Mouse (Mus musculus) heart, embryonic 16.5 days (tissue): ENCODE results near the gene Chn2. TPM values are rescaled to one million over a fixed set of nuclear protein-coding genes. Genes with fewer than 3 reads are reported as not detected.

Experiments
- ATAC-seq: fragments of 200-750 bp; cut with Nextera tagmentation; replicated peaks from 2 replicates; pipeline ENCODE4 v1.8.0; 2017; ENCODE audit warnings: moderate number of reproducible peaks; ENCODE audit not compliant: insufficient read depth, low FRiP score; ENCODE audit errors: extremely low read depth
- H3K27ac ChIP-seq: fragments of 300-500 bp; sonication (generic); 2 replicates; pipeline ENCODE4 v1.5.1; 2014; ENCODE audit warnings: mild to moderate bottlenecking, low read length, control low read depth, moderate library complexity
- H3K27me3 ChIP-seq: fragments of 300-500 bp; sonication (generic); 2 replicates; pipeline ENCODE4 v1.6.1; 2014; ENCODE audit warnings: low read length, mixed read lengths; ENCODE audit not compliant: control insufficient read depth, insufficient read depth
- H3K36me3 ChIP-seq: fragments of 300-500 bp; sonication (generic); 2 replicates; pipeline ENCODE4 v1.6.1; 2014; ENCODE audit not compliant: control insufficient read depth, insufficient read depth
- H3K4me1 ChIP-seq: fragments of 300-500 bp; sonication (generic); 2 replicates; pipeline ENCODE4 v1.6.1; 2014; ENCODE audit warnings: low read length, mixed read lengths; ENCODE audit not compliant: control insufficient read depth, insufficient read depth
- H3K4me2 ChIP-seq: fragments of 300-500 bp; sonication (generic); 2 replicates; pipeline ENCODE4 v1.6.1; 2014; ENCODE audit warnings: low read depth, mild to moderate bottlenecking, control low read depth, low read length
- H3K4me3 ChIP-seq: fragments of 300-500 bp; sonication (generic); 2 replicates; pipeline ENCODE4 v1.5.1; 2014; ENCODE audit warnings: mild to moderate bottlenecking, control low read depth, low read length
- H3K9ac ChIP-seq: fragments of 300-500 bp; sonication (generic); 2 replicates; pipeline ENCODE4 v1.6.1; 2014; ENCODE audit warnings: low read length, control low read depth
- H3K9me3 ChIP-seq: fragments of 300-500 bp; sonication (generic); replicated peaks from 2 replicates; pipeline ENCODE4 v1.6.1; 2016; ENCODE audit warnings: low read length; ENCODE audit not compliant: control insufficient read depth
- WGBS: fragments of 180-500 bp; shearing (Covaris S2); extraction: QIAGEN DNeasy Blood & Tissue Kit; methylation state at CpG from one replicate; pipeline ENCODE4 v1.1.7; 2014; 5-methylcytosine and 5-hydroxymethylcytosine counted together
- polyA plus RNA-seq: library from polyadenylated mRNA; unstranded; fragments of >200 nt; fragmentation: Nextera tagmentation; extraction: Ambion mirVana; gene quantifications from 2 replicates; pipeline ENCODE4 v1.2.1, GENCODE M21; 2015

Chn2 gene
- polyA plus RNA-seq, 1 experiment from 2014 or later: 5.4 TPM

GRCm38 (mm10) chr6:54248354-54249252, 209.2 kb downstream of the Chn2 start:
- no peak overlapping the region for H3K4me2 ChIP-seq
- 68% methylated on average over 8 of the region's 8 CpGs for WGBS
- H3K27ac ChIP-seq: no peak overlapping the region
- H3K9ac ChIP-seq: no peak overlapping the region
- H3K4me1 ChIP-seq: no peaks in the 10 kb centered on the region; the same call in none of the 2 replicates
- H3K36me3 ChIP-seq: no peaks in the 10 kb centered on the region
- no peak overlapping the region for H3K4me3 ChIP-seq
- H3K27me3 ChIP-seq: no peaks in the 10 kb centered on the region
- no peaks in the 10 kb centered on the region for H3K9me3 ChIP-seq
- no peak for ATAC-seq

- no peaks in the 10 kb centered on the region for H3K36me3 ChIP-seq
- no peak for ATAC-seq
- no peak overlapping the region for H3K27ac ChIP-seq
- H3K4me3 ChIP-seq: no peak overlapping the region
- no peak overlapping the region for H3K9ac ChIP-seq
- no peaks in the 10 kb centered on the region; the same call in 1 of the 2 replicates for H3K4me1 ChIP-seq
- H3K27me3 ChIP-seq: no peaks in the 10 kb centered on the region
- WGBS: 63% methylated on average over 17 of the region's 17 CpGs
- no peaks in the 10 kb centered on the region for H3K9me3 ChIP-seq
- H3K4me2 ChIP-seq: no peak overlapping the region
Measured at GRCm38 (mm10) chr6:54251401-54252191, 212.2 kb downstream of the Chn2 start.

- 64% methylated on average over 5 of the region's 5 CpGs for WGBS
- ATAC-seq: no peak
- no peak overlapping the region for H3K4me3 ChIP-seq
- no peak overlapping the region for H3K9ac ChIP-seq
- H3K4me2 ChIP-seq: no peak overlapping the region
- H3K27me3 ChIP-seq: no peaks in the 10 kb centered on the region
- H3K27ac ChIP-seq: no peak overlapping the region
- H3K4me1 ChIP-seq: no peaks in the 10 kb centered on the region; the same call in 1 of the 2 replicates
- H3K9me3 ChIP-seq: no peaks in the 10 kb centered on the region
- no peaks in the 10 kb centered on the region for H3K36me3 ChIP-seq
Measured at GRCm38 (mm10) chr6:54253206-54253605, 213.9 kb downstream of the Chn2 start.

GRCm38 (mm10) chr6:54253881-54254280, 214.5 kb downstream of the Chn2 start:
- Histone ChIP-seq H3K4me2 (no peak overlapping the region), H3K27ac (no peak overlapping the region), H3K9me3 (no peaks in the 10 kb centered on the region), H3K27me3 (no peaks in the 10 kb centered on the region), H3K4me1 (no peaks in the 10 kb centered on the region; the same call in 1 of the 2 replicates), H3K9ac (no peak overlapping the region), H3K36me3 (no peaks in the 10 kb centered on the region), H3K4me3 (no peak overlapping the region)
- ATAC-seq: no peak
- 59% methylated on average over 7 of the region's 7 CpGs for WGBS

- WGBS: 70% methylated on average over 6 of the region's 6 CpGs
- H3K4me1 ChIP-seq: no peaks in the 10 kb centered on the region; the same call in 1 of the 2 replicates
- no peak overlapping the region for H3K4me3 ChIP-seq
- no peaks in the 10 kb centered on the region for H3K9me3 ChIP-seq
- no peaks in the 10 kb centered on the region for H3K36me3 ChIP-seq
- H3K9ac ChIP-seq: no peak overlapping the region
- no peak overlapping the region for H3K27ac ChIP-seq
- no peaks in the 10 kb centered on the region for H3K27me3 ChIP-seq
- H3K4me2 ChIP-seq: no peak overlapping the region
- ATAC-seq: no peak
Measured at GRCm38 (mm10) chr6:54254759-54255158, 215.4 kb downstream of the Chn2 start.

- WGBS: 77% methylated on average over 11 of the region's 11 CpGs
- Histone ChIP-seq H3K9ac (no peak overlapping the region), H3K27me3 (no peaks in the 10 kb centered on the region), H3K9me3 (no peaks in the 10 kb centered on the region), H3K4me1 (no peaks in the 10 kb centered on the region; the same call in 1 of the 2 replicates), H3K4me3 (no peak overlapping the region), H3K4me2 (no peak overlapping the region), H3K36me3 (no peaks in the 10 kb centered on the region), H3K27ac (no peak overlapping the region)
- no peak for ATAC-seq
Measured at GRCm38 (mm10) chr6:54255321-54255720, 216.0 kb downstream of the Chn2 start.

- Histone ChIP-seq H3K9ac (no peak overlapping the region), H3K36me3 (no peaks in the 10 kb centered on the region), H3K27me3 (no peaks in the 10 kb centered on the region), H3K4me2 (no peak overlapping the region), H3K27ac (no peak overlapping the region), H3K4me3 (no peak overlapping the region), H3K4me1 (no peaks in the 10 kb centered on the region; the same call in 1 of the 2 replicates), H3K9me3 (no peaks in the 10 kb centered on the region)
- no peak for ATAC-seq
- WGBS: 81% methylated on average over 10 of the region's 10 CpGs
Measured at GRCm38 (mm10) chr6:54256397-54256796, 217.0 kb downstream of the Chn2 start.

- Histone ChIP-seq H3K27me3 (no peaks in the 10 kb centered on the region), H3K4me1 (no peaks in the 10 kb centered on the region; the same call in 1 of the 2 replicates), H3K9me3 (no peaks in the 10 kb centered on the region), H3K36me3 (no peaks in the 10 kb centered on the region), H3K4me3 (no peak overlapping the region), H3K27ac (no peak overlapping the region), H3K9ac (no peak overlapping the region), H3K4me2 (no peak overlapping the region)
- ATAC-seq: no peak
- WGBS: 61% methylated on average over 3 of the region's 3 CpGs
Measured at GRCm38 (mm10) chr6:54257552-54257951, 218.2 kb downstream of the Chn2 start.

- no peak overlapping the region for H3K27ac ChIP-seq
- no peaks in the 10 kb centered on the region; the same call in 1 of the 2 replicates for H3K4me1 ChIP-seq
- 75% methylated on average over 5 of the region's 5 CpGs for WGBS
- no peaks in the 10 kb centered on the region for H3K9me3 ChIP-seq
- no peak for ATAC-seq
- no peaks in the 10 kb centered on the region for H3K36me3 ChIP-seq
- no peak overlapping the region for H3K4me2 ChIP-seq
- H3K4me3 ChIP-seq: no peak overlapping the region
- H3K9ac ChIP-seq: no peak overlapping the region
- no peaks in the 10 kb centered on the region for H3K27me3 ChIP-seq
Measured at GRCm38 (mm10) chr6:54258462-54258861, 219.1 kb downstream of the Chn2 start.
